Mouse (Mus musculus) cerebellum, adult 2 months (tissue): ENCODE results near the gene Adamts20.

Experiments
- CTCF ChIP-seq: fragments of 200-500 bp; IDR thresholded peaks from 2 replicates; pipeline ENCODE4 v1.5.1; 2011; ENCODE audit warnings: low read depth, mild to moderate bottlenecking, control low read depth, low read length, moderate library complexity, borderline replicate concordance; ENCODE audit not compliant: insufficient read depth
- POLR2A ChIP-seq: fragments of 200-500 bp; IDR thresholded peaks from 2 replicates; pipeline ENCODE4 v1.6.1; 2011; ENCODE audit warnings: low read length, control low read depth, borderline replicate concordance; ENCODE audit not compliant: insufficient read depth

GRCm38 (mm10) chr15:94457636-94458390 lies 7.4 kb downstream of the Adamts20 start:
- no peak for TF ChIP-seq POLR2A
- TF ChIP-seq CTCF: no peak
